Mouse (Mus musculus) liver, embryonic 16.5 days (tissue): ENCODE measurements around the gene Hat1. TPM values are rescaled to one million over a fixed set of nuclear protein-coding genes. Genes with fewer than 3 reads are reported as not detected.
A peak's percentile ranks its signal among the peaks of the same experiment; 100 is the strongest.
"Not testable (repeated sequence)": the region's sequence is repeated elsewhere in the genome, so short reads cannot be mapped to it uniquely, and the experiment has no call there.

Source experiments
- ATAC-seq: fragments of 200-750 bp; cut with Nextera tagmentation; 2 replicates; pipeline ENCODE4 v1.8.0; 2017; ENCODE audit warnings: low read depth, mild to moderate bottlenecking, moderate number of reproducible peaks, moderate library complexity
- H3K27ac ChIP-seq: fragments of 300-500 bp; sonication (generic); 2 replicates; pipeline ENCODE4 v1.5.1; 2014; ENCODE audit warnings: mild to moderate bottlenecking, low read length
- H3K27me3 ChIP-seq: fragments of 300-500 bp; sonication (generic); 2 replicates; pipeline ENCODE4 v1.6.1; 2014; ENCODE audit warnings: low read depth, low read length, mixed read lengths; ENCODE audit not compliant: control insufficient read depth, insufficient read depth
- H3K36me3 ChIP-seq: fragments of 300-500 bp; sonication (generic); 2 replicates; pipeline ENCODE4 v1.6.1; 2014; ENCODE audit warnings: mild to moderate bottlenecking; ENCODE audit not compliant: control insufficient read depth, insufficient read depth
- H3K4me1 ChIP-seq: fragments of 300-500 bp; sonication (generic); 2 replicates; pipeline ENCODE4 v1.6.1; 2014; ENCODE audit warnings: low read depth, low read length, mixed read lengths; ENCODE audit not compliant: control insufficient read depth
- H3K4me2 ChIP-seq: fragments of 300-500 bp; sonication (generic); 2 replicates; pipeline ENCODE4 v1.6.1; 2014; ENCODE audit warnings: low read depth, low read length, mixed read lengths
- H3K4me3 ChIP-seq: fragments of 300-500 bp; sonication (generic); 2 replicates; pipeline ENCODE4 v1.5.1; 2014; ENCODE audit warnings: low read depth, mild to moderate bottlenecking, low read length
- H3K9ac ChIP-seq: fragments of 300-500 bp; sonication (generic); 2 replicates; pipeline ENCODE4 v1.6.1; 2014; ENCODE audit warnings: low read depth, low read length
- H3K9me3 ChIP-seq: fragments of 300-500 bp; sonication (generic); replicated peaks from 2 replicates; pipeline ENCODE4 v1.6.1; 2016; ENCODE audit warnings: low read length; ENCODE audit not compliant: control insufficient read depth
- WGBS: fragments of 180-500 bp; shearing (Covaris S2); extraction: QIAGEN DNeasy Blood & Tissue Kit; methylation state at CpG from one replicate; pipeline ENCODE4 v1.1.7; 2014; ENCODE audit not compliant: insufficient replicate concordance; 5-methylcytosine and 5-hydroxymethylcytosine counted together
- polyA plus RNA-seq: library from polyadenylated mRNA; unstranded; fragments of >200 nt; fragmentation: Nextera tagmentation; extraction: Ambion mirVana; gene quantifications from 2 replicates; pipeline ENCODE4 v1.2.1, GENCODE M21; 2015

Gene Hat1
- polyA plus RNA-seq, 1 experiment from 2014 or later, result 79.8 TPM

GRCm38 (mm10) chr2:71372261-71372660 lies 16.5 kb upstream of the Hat1 start:
- not testable (repeated sequence) for H3K9me3 ChIP-seq, H3K4me2 ChIP-seq, H3K27ac ChIP-seq, H3K36me3 ChIP-seq, H3K9ac ChIP-seq, ATAC-seq, H3K4me3 ChIP-seq, H3K27me3 ChIP-seq
- peaks cover 15% of the 10 kb centered on the region for H3K4me1 ChIP-seq
- 70% methylated on average over 4 of the region's 4 CpGs for WGBS

- H3K9ac ChIP-seq, result no peak overlapping the region
- WGBS, result 40% methylated on average over 8 of the region's 8 CpGs
- H3K4me2 ChIP-seq, result peak overlapping the region; percentile 25; the same call in 1 of the 2 replicates
- H3K4me3 ChIP-seq, result 0 out of 2 replicates have a peak overlapping the region, but pooled peaks have one; percentile 7
- no peaks in the 10 kb centered on the region for H3K27me3 ChIP-seq
- H3K9me3 ChIP-seq, result no peaks in the 10 kb centered on the region
- peak; percentile 79 for ATAC-seq
- H3K36me3 ChIP-seq, result no peaks in the 10 kb centered on the region
- no peak overlapping the region; the same call in 1 of the 2 replicates for H3K27ac ChIP-seq
- peaks cover 11% of the 10 kb centered on the region for H3K4me1 ChIP-seq
Measured at GRCm38 (mm10) chr2:71374275-71375155, 14.2 kb upstream of the Hat1 start.

DNA sequence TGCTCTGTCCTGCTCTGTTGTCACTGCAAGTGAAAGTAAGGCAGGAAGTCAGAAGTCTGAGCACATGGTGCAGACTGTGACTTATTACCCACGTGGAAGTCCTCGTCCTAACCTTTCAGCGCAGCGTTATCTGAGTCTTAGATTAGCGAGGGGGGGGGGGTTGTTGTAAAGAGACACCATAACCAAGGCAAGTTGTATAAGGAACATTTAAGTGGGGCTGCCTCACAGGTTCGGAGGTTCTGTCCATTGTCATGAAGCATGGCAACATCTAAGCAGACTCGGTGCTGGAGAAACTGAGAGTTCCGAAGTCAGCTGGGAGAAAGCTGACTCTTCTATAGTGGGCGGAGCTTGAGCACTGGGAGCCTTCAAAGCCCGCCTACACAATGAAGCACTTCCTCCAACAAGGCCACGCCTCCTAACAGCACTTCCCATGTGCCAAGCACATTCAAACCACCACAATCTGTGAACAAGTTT lies 12.3 kb upstream of the Hat1 start:
- Histone ChIP-seq H3K9me3 (no peaks in the 10 kb centered on the region), H3K27ac (no peak overlapping the region), H3K4me1 (peaks cover 11% of the 10 kb centered on the region), H3K4me2 (peak overlapping the region; percentile 6; the same call in 1 of the 2 replicates), H3K9ac (no peak overlapping the region), H3K36me3 (no peaks in the 10 kb centered on the region), H3K4me3 (no peak overlapping the region), H3K27me3 (no peaks in the 10 kb centered on the region)
- ATAC-seq, result 0 out of 2 replicates have a peak, but pooled peaks have one; percentile 50
- WGBS, result 42% methylated on average over 11 of the region's 11 CpGs

- Histone ChIP-seq H3K27ac (no peak overlapping the region), H3K36me3 (no peaks in the 10 kb centered on the region), H3K9ac (no peak overlapping the region), H3K27me3 (no peaks in the 10 kb centered on the region), H3K4me3 (no peak overlapping the region), H3K9me3 (no peaks in the 10 kb centered on the region), H3K4me2 (no peak overlapping the region), H3K4me1 (peaks cover 11% of the 10 kb centered on the region)
- 66% methylated on average over 5 of the region's 5 CpGs for WGBS
- ATAC-seq, result no peak
Measured at GRCm38 (mm10) chr2:71377426-71377825, 11.3 kb upstream of the Hat1 start.

DNA sequence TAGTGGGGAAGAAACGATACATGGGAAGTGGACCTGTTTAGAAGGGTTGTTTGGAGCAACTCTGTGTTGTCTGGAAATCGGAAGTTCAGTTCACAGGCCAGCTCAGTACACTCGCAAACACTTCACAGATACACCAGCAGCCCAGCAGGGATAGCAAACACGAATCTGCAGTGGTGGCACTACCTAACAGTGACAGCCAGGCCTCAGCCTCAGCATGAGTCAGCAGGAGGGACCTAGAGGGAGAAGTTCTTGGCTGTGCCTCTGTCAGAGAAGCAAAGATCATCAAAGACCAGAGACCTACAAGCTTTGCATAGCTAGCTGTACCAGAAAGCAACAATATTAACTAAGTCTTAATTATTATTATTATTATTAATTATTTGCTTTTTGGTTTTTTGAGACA lies 6.8 kb upstream of the Hat1 start:
- ATAC-seq, result no peak
- WGBS, result 46% methylated on average over 4 of the region's 4 CpGs
- no peak overlapping the region for H3K9ac ChIP-seq
- no peak overlapping the region for H3K27ac ChIP-seq
- H3K36me3 ChIP-seq, result no peaks in the 10 kb centered on the region
- no peak overlapping the region for H3K4me3 ChIP-seq
- H3K4me2 ChIP-seq, result no peak overlapping the region
- H3K27me3 ChIP-seq, result no peaks in the 10 kb centered on the region
- no peaks in the 10 kb centered on the region; the same call in 1 of the 2 replicates for H3K4me1 ChIP-seq
- no peaks in the 10 kb centered on the region for H3K9me3 ChIP-seq

GRCm38 (mm10) chr2:71383890-71384289 lies 4.9 kb upstream of the Hat1 start:
- Histone ChIP-seq H3K4me1 (peaks cover 4% of the 10 kb centered on the region; the same call in 1 of the 2 replicates), H3K27me3 (no peaks in the 10 kb centered on the region), H3K9me3 (no peaks in the 10 kb centered on the region), H3K4me3 (no peak overlapping the region), H3K36me3 (no peaks in the 10 kb centered on the region), H3K9ac (no peak overlapping the region), H3K27ac (no peak overlapping the region), H3K4me2 (no peak overlapping the region)
- 50% methylated on average over 11 of the region's 11 CpGs for WGBS
- no peak for ATAC-seq

DNA sequence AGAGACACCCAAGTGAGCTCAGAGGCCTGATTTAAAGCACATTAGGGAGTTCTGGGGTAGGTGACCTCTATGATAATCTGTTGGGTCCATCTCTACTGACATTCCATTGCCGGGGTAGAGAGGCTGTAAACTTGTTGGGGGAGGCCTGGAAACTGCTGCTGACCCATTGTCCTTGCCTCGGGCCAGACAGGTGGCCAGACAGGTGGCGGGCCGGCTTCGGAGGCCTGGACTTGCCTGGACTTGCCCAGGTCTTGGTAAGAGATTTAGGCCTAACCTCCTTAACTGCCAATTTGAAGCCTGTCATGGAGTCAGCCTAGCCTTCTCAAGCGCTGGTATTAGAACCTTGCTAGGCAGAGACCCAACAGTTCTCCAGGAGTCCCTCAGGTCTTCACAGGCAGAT lies 992 bp upstream of the Hat1 start:
- 76% methylated on average over 6 of the region's 6 CpGs for WGBS
- Histone ChIP-seq H3K9me3 (no peaks in the 10 kb centered on the region), H3K4me3 (no peak overlapping the region), H3K27me3 (no peaks in the 10 kb centered on the region), H3K4me1 (peaks cover 12% of the 10 kb centered on the region), H3K9ac (no peak overlapping the region), H3K36me3 (peaks cover 9% of the 10 kb centered on the region), H3K4me2 (no peak overlapping the region), H3K27ac (no peak overlapping the region)
- no peak for ATAC-seq

GRCm38 (mm10) chr2:71389864-71390263 lies 1.1 kb downstream of the Hat1 start:
- H3K4me2 ChIP-seq, result peak overlapping the region; percentile 75
- ATAC-seq, result no peak
- H3K4me1 ChIP-seq, result peaks cover 12% of the 10 kb centered on the region
- H3K4me3 ChIP-seq, result peak overlapping the region; percentile 99
- WGBS, result 12% methylated on average over 9 of the region's 9 CpGs
- H3K27ac ChIP-seq, result peak overlapping the region; percentile 86
- H3K27me3 ChIP-seq, result no peaks in the 10 kb centered on the region
- peaks cover 12% of the 10 kb centered on the region for H3K36me3 ChIP-seq
- peak overlapping the region; percentile 88 for H3K9ac ChIP-seq
- no peaks in the 10 kb centered on the region for H3K9me3 ChIP-seq

DNA sequence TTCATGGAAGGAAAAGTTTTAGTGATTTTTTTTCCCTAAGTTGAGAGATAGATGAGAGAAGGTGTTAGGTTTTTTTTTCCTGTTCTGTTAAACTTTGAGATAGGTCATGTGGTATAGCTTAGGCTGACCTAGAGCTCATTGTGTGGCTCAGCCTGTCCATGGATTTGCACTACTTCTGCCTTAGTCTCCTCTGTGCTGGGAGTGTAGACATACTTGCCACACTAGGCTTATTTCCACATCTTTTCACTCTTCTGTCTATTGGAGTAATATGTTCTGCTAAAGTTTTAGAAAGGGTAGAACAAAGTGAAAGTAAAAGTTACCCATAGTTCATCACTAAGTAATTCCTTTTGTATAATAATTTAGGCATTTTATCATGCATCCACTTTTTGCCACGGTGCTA lies 16.9 kb downstream of the Hat1 start:
- H3K27ac ChIP-seq, result no peak overlapping the region
- WGBS, result 84% methylated on average over 1 of the region's 1 CpGs
- H3K27me3 ChIP-seq, result no peaks in the 10 kb centered on the region
- no peak for ATAC-seq
- H3K9ac ChIP-seq, result no peak overlapping the region
- no peaks in the 10 kb centered on the region for H3K9me3 ChIP-seq
- no peaks in the 10 kb centered on the region; the same call in 1 of the 2 replicates for H3K36me3 ChIP-seq
- H3K4me3 ChIP-seq, result no peak overlapping the region
- no peak overlapping the region for H3K4me2 ChIP-seq
- no peaks in the 10 kb centered on the region for H3K4me1 ChIP-seq
